Mouse (Mus musculus) limb, embryonic 12.5 days (tissue): ENCODE measurements around the gene Adamtsl1. TPM values are rescaled to one million over a fixed set of nuclear protein-coding genes. Genes with fewer than 3 reads are reported as not detected.

ENCODE experiments used
- ATAC-seq: fragments of 200-750 bp; cut with Nextera tagmentation; 2 replicates; pipeline ENCODE4 v1.8.0; 2017; ENCODE audit warnings: low read depth, moderate TSS enrichment; ENCODE audit not compliant: insufficient number of reproducible peaks, insufficient read depth, low FRiP score, low TSS enrichment
- H3K27ac ChIP-seq: fragments of 300-500 bp; sonication (generic); 2 replicates; pipeline ENCODE4 v1.5.1; 2016; ENCODE audit warnings: mild to moderate bottlenecking, moderate library complexity
- H3K27me3 ChIP-seq: fragments of 300-500 bp; sonication (generic); 2 replicates; pipeline ENCODE4 v1.6.1; 2016; ENCODE audit warnings: mild to moderate bottlenecking, moderate library complexity
- H3K36me3 ChIP-seq: fragments of 300-500 bp; sonication (generic); 2 replicates; pipeline ENCODE4 v1.6.1; 2016; ENCODE audit warnings: mild to moderate bottlenecking, moderate library complexity
- H3K4me1 ChIP-seq: fragments of 300-500 bp; sonication (generic); replicated peaks from 2 replicates; pipeline ENCODE4 v1.6.1; 2016
- H3K4me2 ChIP-seq: fragments of 300-500 bp; sonication (generic); 2 replicates; pipeline ENCODE4 v1.6.1; 2016; ENCODE audit warnings: mild to moderate bottlenecking, moderate library complexity
- H3K4me3 ChIP-seq: fragments of 300-500 bp; sonication (generic); replicated peaks from 2 replicates; pipeline ENCODE4 v1.5.1; 2016; ENCODE audit warnings: mild to moderate bottlenecking
- H3K9ac ChIP-seq: fragments of 300-500 bp; sonication (generic); replicated peaks from 2 replicates; pipeline ENCODE4 v1.6.1; 2016; ENCODE audit warnings: mild to moderate bottlenecking, moderate library complexity
- H3K9me3 ChIP-seq: fragments of 300-500 bp; sonication (generic); 2 replicates; pipeline ENCODE4 v1.6.1; 2016; ENCODE audit warnings: mild to moderate bottlenecking, moderate library complexity
- WGBS: fragments of 180-500 bp; shearing (Covaris S2); methylation state at CpG from one replicate; pipeline ENCODE4 v1.1.7; 2016; 5-methylcytosine and 5-hydroxymethylcytosine counted together
- polyA plus RNA-seq: library from polyadenylated mRNA; unstranded; fragments of >200 nt; fragmentation: Nextera tagmentation; extraction: Ambion mirVana; gene quantifications from 2 replicates; pipeline ENCODE4 v1.2.1, GENCODE M21; 2016

The Adamtsl1 gene
- 28.6 and 29.2 TPM in 2 replicates for polyA plus RNA-seq

DNA sequence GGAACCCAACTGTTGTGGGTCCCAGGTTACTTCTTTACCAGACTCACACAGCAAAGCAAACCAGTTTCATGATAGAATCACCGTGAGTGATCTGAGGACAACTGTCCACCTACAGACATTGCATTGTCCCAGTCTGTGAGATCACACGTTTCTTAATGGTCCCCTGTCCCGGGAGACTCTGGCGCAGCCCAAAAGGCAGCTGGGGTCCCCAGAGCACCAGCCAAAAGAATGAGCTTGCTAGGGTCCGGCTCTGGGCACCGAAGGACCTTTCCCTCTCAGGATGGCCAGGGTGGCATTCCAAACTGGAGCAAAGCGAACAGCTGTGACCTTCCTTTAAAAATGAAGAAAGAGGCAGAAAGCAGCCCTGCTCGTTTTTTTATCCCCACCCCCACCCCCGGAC is at the start of gene Adamtsl1:
TSS of gene Adamtsl1 (plus strand) at position 381 of the 400 bp plus-strand sequence.
- peaks cover 16% of the 10 kb centered on the region for H3K4me1 ChIP-seq
- peak within 1 kb of the TSS; percentile 98 for H3K4me2 ChIP-seq
- peak within 1 kb of the TSS; percentile 57 for H3K9ac ChIP-seq
- peaks cover 44% of the 10 kb centered on the region for H3K27me3 ChIP-seq
- ATAC-seq = no peak
- H3K36me3 ChIP-seq = no peaks in the 10 kb centered on the region
- peak within 1 kb of the TSS; percentile 60 for H3K4me3 ChIP-seq
- 5% methylated on average over 9 of the region's 9 CpGs for WGBS
- H3K9me3 ChIP-seq = no peaks in the 10 kb centered on the region
- no peak within 1 kb of the TSS for H3K27ac ChIP-seq

DNA sequence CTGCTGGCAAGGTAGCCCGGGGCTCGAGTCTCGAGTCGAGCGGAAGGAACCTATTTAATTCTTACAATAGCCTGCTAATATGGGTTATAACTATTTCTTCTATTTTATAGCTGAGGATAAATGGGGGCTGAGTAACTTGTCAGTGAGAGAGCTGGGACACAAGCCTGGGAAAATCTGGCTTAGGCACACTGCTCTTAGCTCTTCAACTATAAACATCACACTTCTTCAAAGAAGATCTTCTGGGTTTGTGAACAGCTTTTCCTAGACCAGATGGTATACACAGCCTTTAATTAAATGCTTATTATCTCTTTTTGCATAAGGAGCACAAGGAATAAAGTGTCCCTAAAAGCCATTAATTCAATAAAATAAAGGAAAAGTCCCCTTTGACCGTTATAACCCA is 30.4 kb upstream of the Adamtsl1 start:
- no peaks in the 10 kb centered on the region for H3K27me3 ChIP-seq
- H3K9me3 ChIP-seq = no peaks in the 10 kb centered on the region
- no peaks in the 10 kb centered on the region for H3K4me1 ChIP-seq
- WGBS = 82% methylated on average over 6 of the region's 6 CpGs
- no peak overlapping the region for H3K27ac ChIP-seq
- no peaks in the 10 kb centered on the region for H3K36me3 ChIP-seq
- ATAC-seq = no peak
- H3K9ac ChIP-seq = no peak overlapping the region
- H3K4me3 ChIP-seq = no peak overlapping the region
- H3K4me2 ChIP-seq = no peak overlapping the region

DNA sequence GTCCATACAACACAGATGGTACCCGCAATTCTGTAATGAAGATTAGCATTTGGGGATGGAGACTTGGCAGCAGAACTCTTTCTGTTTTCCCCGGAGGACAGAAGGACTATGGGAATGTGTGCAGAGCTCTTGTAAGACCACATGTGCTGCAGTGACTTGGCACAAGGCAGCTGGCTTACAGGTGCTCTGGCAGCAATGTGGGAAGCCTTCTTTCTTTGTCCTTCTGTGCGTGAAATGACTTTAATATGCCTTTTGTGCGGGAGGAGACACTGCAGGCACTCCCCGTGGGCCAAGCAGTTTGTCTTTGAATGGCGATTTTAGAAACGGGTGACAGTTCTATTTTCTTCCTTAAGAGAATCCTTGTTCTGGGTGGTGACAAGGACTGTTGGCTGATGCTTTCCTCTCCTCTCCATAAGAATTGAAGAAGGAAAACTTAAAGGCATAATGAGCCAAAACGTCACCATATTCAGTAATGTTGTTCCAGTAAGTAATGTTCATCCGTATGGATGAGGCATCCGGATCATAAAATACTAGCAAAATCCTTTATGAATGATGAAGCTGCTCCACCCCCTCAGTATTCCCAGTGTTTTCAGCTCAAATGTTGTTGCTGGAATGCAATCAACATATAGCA is 27.5 kb upstream of the Adamtsl1 start:
- H3K27ac ChIP-seq = no peak overlapping the region
- no peaks in the 10 kb centered on the region for H3K36me3 ChIP-seq
- no peak for ATAC-seq
- no peak overlapping the region for H3K4me2 ChIP-seq
- no peak overlapping the region for H3K4me3 ChIP-seq
- no peaks in the 10 kb centered on the region for H3K27me3 ChIP-seq
- H3K9me3 ChIP-seq = no peaks in the 10 kb centered on the region
- WGBS = 79% methylated on average over 10 of the region's 10 CpGs
- no peak overlapping the region for H3K9ac ChIP-seq
- H3K4me1 ChIP-seq = no peaks in the 10 kb centered on the region

DNA sequence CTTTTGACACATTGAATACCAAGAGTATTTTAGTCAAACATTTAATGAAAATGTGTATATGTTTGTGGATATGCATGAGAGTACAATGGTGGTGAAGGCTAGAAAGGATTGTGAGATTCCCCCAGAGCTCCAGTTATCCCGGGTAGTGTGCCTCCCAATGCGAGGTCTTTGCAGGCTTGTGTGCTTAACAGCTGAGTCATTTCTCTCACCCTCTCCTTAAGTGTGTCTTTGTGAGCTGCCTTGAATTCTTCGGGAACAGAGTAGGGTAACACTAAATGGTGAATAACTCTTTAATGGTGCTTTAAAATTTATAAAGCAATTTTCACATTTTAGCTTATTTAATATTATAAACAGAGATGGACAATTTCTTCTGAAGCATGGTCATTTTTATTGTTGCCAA is 8.3 kb upstream of the Adamtsl1 start:
- no peaks in the 10 kb centered on the region for H3K4me1 ChIP-seq
- H3K27me3 ChIP-seq = no peaks in the 10 kb centered on the region
- no peak overlapping the region for H3K4me3 ChIP-seq
- H3K36me3 ChIP-seq = no peaks in the 10 kb centered on the region
- H3K9me3 ChIP-seq = no peaks in the 10 kb centered on the region
- no peak overlapping the region for H3K9ac ChIP-seq
- H3K27ac ChIP-seq = no peak overlapping the region
- 64% methylated on average over 3 of the region's 3 CpGs for WGBS
- H3K4me2 ChIP-seq = no peak overlapping the region
- no peak for ATAC-seq

DNA sequence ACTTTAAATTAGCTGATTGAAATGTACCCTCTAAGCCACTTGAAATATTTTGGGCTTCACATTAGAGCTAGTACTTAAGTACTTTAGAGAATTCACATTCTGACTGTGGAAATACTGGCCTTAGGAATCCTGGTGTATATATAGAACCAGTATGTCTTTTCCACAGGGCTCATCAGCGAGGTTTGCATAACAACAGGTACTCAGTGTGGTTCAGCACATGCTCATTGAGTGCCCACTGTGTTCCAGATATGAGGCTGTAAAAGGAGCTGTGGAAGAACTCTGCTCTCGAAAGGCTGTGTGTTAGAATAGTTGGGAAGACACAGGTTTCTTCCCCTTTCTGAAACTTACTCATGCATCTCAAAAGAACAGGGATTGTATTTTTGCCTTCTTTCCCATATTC is 7.0 kb upstream of the Adamtsl1 start:
- Histone ChIP-seq H3K9me3 (no peaks in the 10 kb centered on the region), H3K4me1 (no peaks in the 10 kb centered on the region), H3K27ac (no peak overlapping the region), H3K36me3 (no peaks in the 10 kb centered on the region), H3K4me2 (no peak overlapping the region), H3K9ac (no peak overlapping the region), H3K4me3 (no peak overlapping the region), H3K27me3 (peaks cover 5% of the 10 kb centered on the region; the same call in 1 of the 2 replicates)
- WGBS = 68% methylated on average over 2 of the region's 2 CpGs
- no peak for ATAC-seq

DNA sequence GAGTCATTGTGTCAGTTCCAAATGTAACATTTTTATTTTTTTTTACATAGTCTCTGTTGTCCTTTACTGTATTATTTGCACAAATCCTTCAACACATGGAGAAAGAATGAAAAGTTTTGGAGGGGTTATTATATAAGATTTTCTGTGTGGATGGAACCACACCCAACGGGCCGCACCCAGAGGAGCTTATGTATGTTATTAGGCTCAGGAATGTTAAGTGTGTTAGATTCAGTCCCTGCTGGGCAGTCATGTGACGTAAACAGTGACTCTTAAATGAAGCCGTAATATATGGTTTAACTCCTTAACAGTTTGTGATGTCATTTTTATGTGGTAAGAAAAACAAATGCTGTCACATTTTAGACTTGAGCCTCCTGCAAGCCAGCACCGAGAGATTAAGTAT is 6.5 kb upstream of the Adamtsl1 start:
- Histone ChIP-seq H3K9ac (no peak overlapping the region), H3K4me2 (no peak overlapping the region), H3K4me3 (no peak overlapping the region), H3K27ac (no peak overlapping the region), H3K9me3 (no peaks in the 10 kb centered on the region), H3K4me1 (no peaks in the 10 kb centered on the region), H3K27me3 (peaks cover 7% of the 10 kb centered on the region), H3K36me3 (no peaks in the 10 kb centered on the region)
- no peak for ATAC-seq
- WGBS = 56% methylated on average over 5 of the region's 5 CpGs

DNA sequence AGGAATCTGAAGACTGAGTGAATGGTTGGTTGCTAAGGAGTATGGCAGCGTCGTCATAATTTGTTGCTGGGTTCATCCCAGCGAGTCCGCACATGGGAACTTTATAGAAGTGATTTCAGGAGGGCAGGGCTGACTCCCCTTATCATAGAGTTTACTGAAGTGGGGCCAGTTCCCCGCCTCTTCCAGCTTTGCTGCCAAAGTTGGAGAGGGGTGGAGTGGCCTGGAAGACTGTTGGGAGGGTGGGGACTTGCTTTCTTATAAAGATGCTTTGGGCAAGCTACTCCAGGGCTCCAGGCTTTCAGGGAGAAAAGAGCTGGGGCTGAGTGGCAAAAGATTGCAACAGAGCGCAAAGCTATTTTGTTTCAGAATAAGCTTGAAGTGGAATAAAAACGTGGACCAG is 684 bp upstream of the Adamtsl1 start:
- H3K36me3 ChIP-seq = no peaks in the 10 kb centered on the region
- peak overlapping the region; percentile 98 for H3K4me2 ChIP-seq
- WGBS = 40% methylated on average over 7 of the region's 7 CpGs
- H3K4me1 ChIP-seq = peaks cover 16% of the 10 kb centered on the region
- H3K27ac ChIP-seq = no peak overlapping the region
- no peak overlapping the region for H3K4me3 ChIP-seq
- H3K27me3 ChIP-seq = peaks cover 44% of the 10 kb centered on the region
- H3K9me3 ChIP-seq = no peaks in the 10 kb centered on the region
- ATAC-seq = no peak
- H3K9ac ChIP-seq = no peak overlapping the region

DNA sequence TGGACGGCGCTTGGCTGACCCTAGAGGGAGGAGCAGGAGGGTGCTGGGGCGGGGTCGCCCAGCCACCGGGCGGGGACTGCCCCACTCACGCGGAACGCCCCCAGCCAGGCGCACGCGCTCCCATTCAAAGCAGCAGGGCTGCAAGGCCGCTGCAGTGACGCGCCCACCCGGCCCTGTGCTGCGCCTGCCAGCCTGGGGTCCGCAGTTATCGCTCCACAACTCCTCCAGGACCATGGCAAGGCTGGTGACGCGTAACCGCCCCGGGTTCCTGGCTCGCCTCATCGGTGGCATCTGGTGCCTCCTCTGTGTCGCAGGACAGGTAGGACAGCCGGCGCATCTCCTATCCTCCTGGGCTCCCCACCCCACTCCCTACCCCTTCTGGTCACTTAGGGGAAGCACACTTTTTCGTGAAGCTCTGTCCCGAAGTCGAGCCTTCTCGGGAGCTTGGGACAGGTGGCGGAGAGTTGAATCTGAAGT is 271 bp downstream of the Adamtsl1 start:
- no peaks in the 10 kb centered on the region for H3K36me3 ChIP-seq
- peak overlapping the region; percentile 98 for H3K4me2 ChIP-seq
- peak; percentile 88 for ATAC-seq
- peaks cover 16% of the 10 kb centered on the region for H3K4me1 ChIP-seq
- peaks cover 44% of the 10 kb centered on the region for H3K27me3 ChIP-seq
- H3K9ac ChIP-seq = peak overlapping the region; percentile 57
- no peak overlapping the region for H3K27ac ChIP-seq
- H3K9me3 ChIP-seq = no peaks in the 10 kb centered on the region
- peak overlapping the region; percentile 60 for H3K4me3 ChIP-seq
- whole genome bisulfite sequencing = 0% methylated on average over 33 of the region's 33 CpGs

DNA sequence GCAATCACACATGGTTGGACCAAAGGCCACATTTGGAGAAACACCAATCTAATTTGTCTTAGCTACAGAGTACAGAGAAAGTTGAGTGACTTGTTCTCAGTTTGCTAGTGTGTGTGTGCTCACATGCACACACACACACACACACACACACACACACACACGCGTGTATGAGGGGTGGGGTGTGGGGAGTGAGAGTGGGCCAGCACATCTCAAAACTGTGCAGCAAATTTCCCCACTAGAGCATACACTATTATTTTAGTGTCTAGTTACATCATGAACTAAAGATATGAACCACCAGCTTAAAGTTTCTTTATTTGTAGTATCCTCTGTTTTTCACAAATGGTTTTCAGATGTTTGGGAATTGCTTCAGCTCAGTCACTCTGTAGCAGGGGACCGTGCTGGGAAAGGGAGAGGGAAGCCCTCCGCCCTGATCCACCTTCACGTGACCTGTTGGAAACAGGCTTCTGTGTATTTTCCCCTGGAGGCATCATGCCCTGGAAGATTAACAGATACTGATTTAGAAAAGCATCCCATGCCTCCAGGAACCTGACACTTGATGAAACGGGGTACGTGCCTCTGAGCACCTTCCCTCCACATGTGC is 13.1 kb downstream of the Adamtsl1 start:
- H3K27me3 ChIP-seq = no peaks in the 10 kb centered on the region
- WGBS = 74% methylated on average over 7 of the region's 7 CpGs
- no peak for ATAC-seq
- no peak overlapping the region for H3K4me2 ChIP-seq
- H3K27ac ChIP-seq = no peak overlapping the region
- H3K4me1 ChIP-seq = no peaks in the 10 kb centered on the region
- no peaks in the 10 kb centered on the region for H3K9me3 ChIP-seq
- H3K36me3 ChIP-seq = no peaks in the 10 kb centered on the region
- no peak overlapping the region for H3K4me3 ChIP-seq
- no peak overlapping the region for H3K9ac ChIP-seq

DNA sequence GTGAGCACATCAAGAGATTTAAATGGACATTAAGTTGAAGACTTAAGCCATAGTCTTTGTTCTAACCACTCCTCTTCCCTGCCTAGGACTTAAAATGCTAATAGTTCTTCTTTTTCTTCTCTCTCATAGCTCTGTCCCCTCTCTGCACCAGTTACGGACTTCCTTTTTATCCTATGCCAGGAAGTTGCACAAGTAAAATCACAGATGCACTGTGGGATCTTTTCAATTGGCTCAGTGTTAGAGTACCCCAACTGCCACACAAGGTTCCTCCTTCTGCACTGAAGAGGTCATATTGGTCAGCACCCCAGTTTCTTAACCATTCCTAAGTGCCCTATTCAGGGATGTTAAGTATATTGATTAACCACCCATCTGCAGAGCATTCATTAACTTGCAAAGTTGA is 15.9 kb downstream of the Adamtsl1 start:
- Histone ChIP-seq H3K27me3 (no peaks in the 10 kb centered on the region), H3K4me2 (no peak overlapping the region), H3K9me3 (no peaks in the 10 kb centered on the region), H3K36me3 (no peaks in the 10 kb centered on the region), H3K4me1 (no peaks in the 10 kb centered on the region), H3K27ac (no peak overlapping the region), H3K4me3 (no peak overlapping the region), H3K9ac (no peak overlapping the region)
- 83% methylated on average over 1 of the region's 1 CpGs for WGBS
- ATAC-seq = no peak

DNA sequence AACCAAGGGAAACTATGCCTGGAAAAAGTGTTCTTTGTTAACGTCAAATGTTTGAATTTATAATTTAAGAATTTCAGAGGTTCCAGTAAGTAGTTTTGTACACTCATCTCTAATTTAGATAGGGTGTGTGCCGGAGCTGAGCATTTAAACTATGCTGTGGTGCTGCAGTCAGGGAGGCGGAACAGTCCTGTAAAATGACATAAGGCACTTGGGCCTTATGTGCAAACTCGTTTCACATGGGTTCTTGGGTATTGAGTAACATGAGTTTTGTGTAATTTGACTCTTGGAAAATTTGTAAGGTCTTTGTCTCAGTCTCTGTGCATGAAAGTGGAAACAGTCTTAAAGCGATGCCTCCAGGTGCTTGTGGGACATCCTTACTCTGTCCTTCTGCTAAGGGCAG is 25.7 kb downstream of the Adamtsl1 start:
- Histone ChIP-seq H3K4me3 (no peak overlapping the region), H3K9ac (no peak overlapping the region), H3K4me1 (0 out of 2 replicates have a peak, but pooled peaks cover 3% of the 10 kb centered on the region), H3K27me3 (no peaks in the 10 kb centered on the region), H3K9me3 (no peaks in the 10 kb centered on the region), H3K27ac (no peak overlapping the region), H3K4me2 (no peak overlapping the region), H3K36me3 (no peaks in the 10 kb centered on the region)
- WGBS = 57% methylated on average over 5 of the region's 5 CpGs
- ATAC-seq = no peak

DNA sequence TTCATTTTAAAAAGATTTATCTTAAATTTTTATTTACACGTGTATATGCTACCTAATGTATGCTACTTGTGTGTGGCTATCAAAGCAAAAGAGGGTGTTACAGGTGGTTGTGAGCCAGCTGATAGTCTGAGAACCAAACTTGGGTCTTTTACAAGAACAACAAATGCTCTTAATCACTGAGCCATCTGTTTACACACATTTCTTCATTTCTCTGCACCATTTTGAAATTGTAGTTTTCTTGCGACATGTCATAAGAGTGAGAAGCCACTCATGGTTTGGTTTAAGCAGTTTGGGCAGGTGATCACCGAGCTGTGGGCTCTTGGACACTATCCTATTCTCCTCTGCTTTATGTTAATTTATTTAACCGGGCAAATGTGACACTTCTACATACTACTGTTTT is 29.2 kb downstream of the Adamtsl1 start:
- no peak overlapping the region for H3K9ac ChIP-seq
- 0 out of 2 replicates have a peak, but pooled peaks cover 3% of the 10 kb centered on the region for H3K4me1 ChIP-seq
- 83% methylated on average over 4 of the region's 4 CpGs for WGBS
- no peaks in the 10 kb centered on the region for H3K36me3 ChIP-seq
- H3K27ac ChIP-seq = no peak overlapping the region
- no peaks in the 10 kb centered on the region for H3K27me3 ChIP-seq
- no peak overlapping the region for H3K4me2 ChIP-seq
- ATAC-seq = no peak
- no peaks in the 10 kb centered on the region for H3K9me3 ChIP-seq
- no peak overlapping the region for H3K4me3 ChIP-seq
